Mouse (Mus musculus) hindbrain, embryonic 12.5 days (tissue): ENCODE measurements around the gene Lrrc57. TPM values are rescaled to one million over a fixed set of nuclear protein-coding genes. Genes with fewer than 3 reads are reported as not detected.

Experiments used
- ATAC-seq: fragments of 200-750 bp; cut with Nextera tagmentation; 2 replicates; pipeline ENCODE4 v1.8.0; 2017; ENCODE audit warnings: moderate TSS enrichment; ENCODE audit not compliant: low FRiP score
- H3K27ac ChIP-seq: fragments of 300-500 bp; sonication (generic); 2 replicates; pipeline ENCODE4 v1.5.1; 2016; ENCODE audit warnings: mild to moderate bottlenecking
- H3K27me3 ChIP-seq: fragments of 300-500 bp; sonication (generic); 2 replicates; pipeline ENCODE4 v1.6.1; 2016; ENCODE audit warnings: mild to moderate bottlenecking
- H3K36me3 ChIP-seq: fragments of 300-500 bp; sonication (generic); 2 replicates; pipeline ENCODE4 v1.6.1; 2016; ENCODE audit warnings: mild to moderate bottlenecking
- H3K4me1 ChIP-seq: fragments of 300-500 bp; sonication (generic); 2 replicates; pipeline ENCODE4 v1.6.1; 2016
- H3K4me2 ChIP-seq: fragments of 300-500 bp; sonication (generic); replicated peaks from 2 replicates; pipeline ENCODE4 v1.6.1; 2016; ENCODE audit warnings: mild to moderate bottlenecking
- H3K4me3 ChIP-seq: fragments of 300-500 bp; sonication (generic); 2 replicates; pipeline ENCODE4 v1.5.1; 2016; ENCODE audit warnings: mild to moderate bottlenecking
- H3K9ac ChIP-seq: fragments of 300-500 bp; sonication (generic); 2 replicates; pipeline ENCODE4 v1.6.1; 2016; ENCODE audit warnings: mild to moderate bottlenecking, moderate library complexity
- H3K9me3 ChIP-seq: fragments of 300-500 bp; sonication (generic); replicated peaks from 2 replicates; pipeline ENCODE4 v1.6.1; 2016; ENCODE audit warnings: mild to moderate bottlenecking
- WGBS: fragments of 180-500 bp; shearing (Covaris S2); methylation state at CpG from one replicate; pipeline ENCODE4 v1.1.7; 2016; 5-methylcytosine and 5-hydroxymethylcytosine counted together
- polyA plus RNA-seq: library from polyadenylated mRNA; unstranded; fragments of >200 nt; fragmentation: Nextera tagmentation; extraction: Ambion mirVana; gene quantifications from 2 replicates; pipeline ENCODE4 v1.2.1, GENCODE M21; 2016

Lrrc57 gene
- polyA plus RNA-seq, 1 experiment from 2014 or later, result 38.6 TPM

DNA sequence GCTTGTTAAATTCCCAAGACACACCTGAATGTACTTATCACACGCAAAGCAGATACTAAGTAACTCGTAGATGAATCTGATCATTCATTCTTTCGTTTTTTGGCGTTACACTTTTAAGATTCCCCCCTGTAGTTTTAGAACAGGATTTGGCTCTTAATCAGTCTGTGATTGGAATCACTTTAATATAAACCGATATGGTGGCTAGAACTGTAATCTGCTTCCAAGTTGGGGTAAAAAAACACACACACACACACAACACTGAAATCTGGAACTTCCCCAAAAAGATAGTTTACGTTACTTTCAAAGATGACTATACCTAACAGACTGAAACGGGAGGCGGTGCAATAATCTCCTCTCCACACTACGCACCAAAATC lies 46.5 kb downstream of the Lrrc57 start:
- Histone ChIP-seq H3K4me1 (peaks cover 11% of the 10 kb centered on the region), H3K4me3 (peak overlapping the region; percentile 88), H3K27me3 (no peaks in the 10 kb centered on the region), H3K27ac (no peak overlapping the region), H3K9me3 (no peaks in the 10 kb centered on the region), H3K9ac (peak overlapping the region; percentile 91), H3K36me3 (no peaks in the 10 kb centered on the region), H3K4me2 (peak overlapping the region; percentile 78)
- 28% methylated on average over 9 of the region's 9 CpGs for WGBS
- ATAC-seq, result no peak

DNA sequence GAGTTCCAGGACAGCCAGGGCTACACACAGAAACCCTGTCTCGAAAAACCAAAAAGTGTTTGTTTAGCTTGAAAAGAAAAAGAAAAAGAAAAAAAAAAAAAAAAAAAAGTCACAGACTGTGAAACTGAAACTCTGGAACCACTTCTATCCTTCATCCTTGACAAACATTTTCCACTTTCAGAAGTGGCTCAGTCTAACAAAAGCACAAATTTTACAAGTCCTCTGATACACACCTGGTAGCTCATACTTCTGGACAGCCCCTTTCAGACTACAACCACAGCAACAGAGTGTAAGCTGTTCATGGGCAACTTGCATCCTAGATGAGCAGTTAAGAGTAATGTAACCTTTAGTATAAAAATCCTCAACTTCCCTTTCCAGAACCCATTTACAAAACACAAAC lies 47.8 kb downstream of the Lrrc57 start:
- H3K4me3 ChIP-seq, result no peak overlapping the region
- no peak for ATAC-seq
- 89% methylated on average over 1 of the region's 1 CpGs for WGBS
- H3K36me3 ChIP-seq, result no peaks in the 10 kb centered on the region
- no peak overlapping the region for H3K4me2 ChIP-seq
- H3K27ac ChIP-seq, result no peak overlapping the region
- H3K9ac ChIP-seq, result no peak overlapping the region
- no peaks in the 10 kb centered on the region for H3K27me3 ChIP-seq
- H3K9me3 ChIP-seq, result no peaks in the 10 kb centered on the region
- H3K4me1 ChIP-seq, result peaks cover 7% of the 10 kb centered on the region

DNA sequence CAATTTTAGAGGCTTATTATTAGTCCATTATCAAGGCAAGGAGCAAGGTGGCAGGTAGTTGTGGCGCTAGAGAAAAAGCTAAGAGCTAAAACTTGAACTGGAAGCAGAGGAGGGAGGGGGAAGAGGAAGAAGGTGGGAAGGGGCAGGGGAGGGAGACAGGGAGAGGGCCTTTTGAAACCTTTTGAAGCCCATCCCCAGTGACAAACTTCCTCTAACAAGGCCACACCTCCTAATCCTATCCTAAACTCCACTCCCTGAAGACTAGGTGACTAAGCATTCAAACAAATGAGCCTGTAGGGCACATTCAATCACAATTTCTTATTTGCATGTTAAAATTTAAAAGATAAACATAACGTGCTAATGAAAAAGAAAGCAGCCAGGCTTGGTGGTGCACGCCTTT lies 50.5 kb downstream of the Lrrc57 start:
- Histone ChIP-seq H3K27me3 (no peaks in the 10 kb centered on the region), H3K4me1 (peaks cover 7% of the 10 kb centered on the region), H3K4me3 (no peak overlapping the region), H3K27ac (no peak overlapping the region), H3K9ac (no peak overlapping the region), H3K4me2 (no peak overlapping the region), H3K36me3 (peaks cover 9% of the 10 kb centered on the region), H3K9me3 (no peaks in the 10 kb centered on the region)
- WGBS, result 91% methylated on average over 3 of the region's 3 CpGs
- no peak for ATAC-seq

DNA sequence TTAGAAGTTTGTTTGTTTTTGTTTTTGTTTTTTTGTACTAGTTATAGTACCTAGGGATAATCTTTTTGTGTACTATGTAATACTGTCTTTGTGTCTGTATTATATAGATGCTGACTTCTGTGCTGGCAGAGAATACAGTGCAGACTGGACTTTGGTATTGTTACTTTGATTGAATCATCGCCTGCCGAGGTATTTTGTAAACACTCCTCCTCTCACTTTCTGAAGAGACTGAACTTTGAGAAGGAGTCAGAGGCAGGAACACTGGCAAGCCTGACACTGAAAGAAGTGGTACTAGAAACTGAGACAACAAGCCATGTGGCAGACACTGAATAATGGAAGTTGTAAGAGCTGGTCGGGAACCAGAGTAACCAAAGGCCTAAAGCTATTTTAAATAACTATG lies 52.5 kb downstream of the Lrrc57 start:
- no peaks in the 10 kb centered on the region for H3K4me1 ChIP-seq
- no peaks in the 10 kb centered on the region for H3K27me3 ChIP-seq
- H3K4me2 ChIP-seq, result no peak overlapping the region
- H3K36me3 ChIP-seq, result peaks cover 19% of the 10 kb centered on the region
- WGBS, result 78% methylated on average over 3 of the region's 3 CpGs
- ATAC-seq, result no peak
- H3K27ac ChIP-seq, result no peak overlapping the region
- H3K9ac ChIP-seq, result no peak overlapping the region
- H3K4me3 ChIP-seq, result no peak overlapping the region
- H3K9me3 ChIP-seq, result no peaks in the 10 kb centered on the region

Other genes with a start within 250 kb of the Lrrc57 start
- gene Ganc, start 205.6 kb downstream of the Lrrc57 start, polyA plus RNA-seq, result 9.0 and 10.1 TPM in 2 replicates
- 7.3 and 8.2 TPM in 2 replicates for gene Tmem87a, start 205.4 kb downstream of the Lrrc57 start, polyA plus RNA-seq
- 1.3 and 2.0 TPM in 2 replicates for gene Capn3, start 153.5 kb downstream of the Lrrc57 start, polyA plus RNA-seq
- gene Zfp106, start 45.7 kb downstream of the Lrrc57 start, polyA plus RNA-seq, result 58.3 and 62.4 TPM in 2 replicates
- gene Snap23, start 41.8 kb downstream of the Lrrc57 start, polyA plus RNA-seq, result 39.5 and 40.7 TPM in 2 replicates
- gene Haus2, start 137 bp downstream of the Lrrc57 start, polyA plus RNA-seq, result 31.3 and 32.2 TPM in 2 replicates
- 6.0 and 6.3 TPM in 2 replicates for gene Stard9, start 19.6 kb upstream of the Lrrc57 start, polyA plus RNA-seq
- 11.1 TPM in 2 replicates for gene Cdan1, start 240.6 kb upstream of the Lrrc57 start, polyA plus RNA-seq
- 14.0 and 15.2 TPM in 2 replicates for gene Ttbk2, start 241.1 kb upstream of the Lrrc57 start, polyA plus RNA-seq